Mouse (Mus musculus) megakaryocyte, embryonic 14.5 days (primary cell): ENCODE data around the gene Il17rc.

Experiments
- FLI1 ChIP-seq: IDR thresholded peaks from 2 replicates; pipeline ENCODE4 v1.6.1; 2012; ENCODE audit warnings: low read length, inconsistent platforms, mixed read lengths
- GATA1 ChIP-seq: IDR thresholded peaks from 3 replicates; pipeline ENCODE4 v1.6.1; 2012; ENCODE audit warnings: mixed read lengths, low read length, inconsistent platforms, borderline replicate concordance

DNA sequence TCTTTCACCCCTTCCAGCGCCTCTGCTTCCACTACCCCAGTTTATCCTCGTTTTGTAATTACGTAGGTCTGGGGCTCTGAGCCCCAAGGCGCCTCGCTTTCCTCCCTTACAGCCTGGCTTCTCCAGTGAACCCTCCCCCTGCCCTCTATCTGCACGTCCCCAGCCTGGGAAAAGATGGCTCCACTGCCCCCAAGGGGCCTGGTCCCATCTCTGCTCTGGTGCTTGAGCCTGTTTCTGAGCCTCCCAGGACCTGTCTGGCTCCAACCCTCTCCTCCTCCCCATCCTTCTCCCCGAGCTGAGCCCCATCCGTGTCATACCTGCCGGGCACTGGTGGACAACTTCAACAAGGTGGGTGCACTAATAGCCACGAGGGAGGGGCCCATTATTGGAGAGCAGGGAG is 12.5 kb downstream of the Il17rc start:
- TF ChIP-seq FLI1 = no peak
- no peak for TF ChIP-seq GATA1
